Mouse (Mus musculus) lung, embryonic 15.5 days (tissue): Measurements from ENCODE around the gene Eloa. TPM values are rescaled to one million over a fixed set of nuclear protein-coding genes. Genes with fewer than 3 reads are reported as not detected.

Source experiments
- ATAC-seq: fragments of 200-750 bp; cut with Nextera tagmentation; 2 replicates; pipeline ENCODE4 v1.8.0; 2017; ENCODE audit warnings: moderate number of reproducible peaks, borderline replicate concordance; ENCODE audit not compliant: low FRiP score, low TSS enrichment; ENCODE audit errors: extremely low read depth
- H3K27ac ChIP-seq: fragments of 300-500 bp; sonication (generic); 2 replicates; pipeline ENCODE4 v1.5.1; 2015; ENCODE audit warnings: moderate library complexity, mild to moderate bottlenecking, inconsistent platforms
- H3K27me3 ChIP-seq: fragments of 300-500 bp; sonication (generic); 2 replicates; pipeline ENCODE4 v1.6.1; 2015; ENCODE audit warnings: inconsistent platforms
- H3K36me3 ChIP-seq: fragments of 300-500 bp; sonication (generic); 2 replicates; pipeline ENCODE4 v1.6.1; 2015; ENCODE audit warnings: inconsistent platforms
- H3K4me1 ChIP-seq: fragments of 300-500 bp; sonication (generic); 2 replicates; pipeline ENCODE4 v1.6.1; 2015; ENCODE audit warnings: inconsistent platforms
- H3K4me2 ChIP-seq: fragments of 300-500 bp; sonication (generic); 2 replicates; pipeline ENCODE4 v1.6.1; 2015; ENCODE audit warnings: inconsistent platforms, mild to moderate bottlenecking, moderate library complexity
- H3K4me3 ChIP-seq: fragments of 300-500 bp; sonication (generic); 2 replicates; pipeline ENCODE4 v1.5.1; 2015; ENCODE audit warnings: mild to moderate bottlenecking, inconsistent platforms
- H3K9ac ChIP-seq: fragments of 300-500 bp; sonication (generic); 2 replicates; pipeline ENCODE4 v1.6.1; 2015; ENCODE audit warnings: inconsistent platforms
- H3K9me3 ChIP-seq: fragments of 300-500 bp; sonication (generic); 2 replicates; pipeline ENCODE4 v1.6.1; 2016; ENCODE audit warnings: inconsistent platforms
- WGBS: fragments of 180-500 bp; shearing (Covaris S2); methylation state at CpG from one replicate; pipeline ENCODE4 v1.1.7; 2015; 5-methylcytosine and 5-hydroxymethylcytosine counted together
- polyA plus RNA-seq: library from polyadenylated mRNA; unstranded; fragments of >200 nt; fragmentation: Nextera tagmentation; extraction: Ambion mirVana; gene quantifications from 2 replicates; pipeline ENCODE4 v1.2.1, GENCODE M21; 2015

Gene Eloa
- polyA plus RNA-seq, 1 experiment from 2014 or later: 38.3 TPM

DNA sequence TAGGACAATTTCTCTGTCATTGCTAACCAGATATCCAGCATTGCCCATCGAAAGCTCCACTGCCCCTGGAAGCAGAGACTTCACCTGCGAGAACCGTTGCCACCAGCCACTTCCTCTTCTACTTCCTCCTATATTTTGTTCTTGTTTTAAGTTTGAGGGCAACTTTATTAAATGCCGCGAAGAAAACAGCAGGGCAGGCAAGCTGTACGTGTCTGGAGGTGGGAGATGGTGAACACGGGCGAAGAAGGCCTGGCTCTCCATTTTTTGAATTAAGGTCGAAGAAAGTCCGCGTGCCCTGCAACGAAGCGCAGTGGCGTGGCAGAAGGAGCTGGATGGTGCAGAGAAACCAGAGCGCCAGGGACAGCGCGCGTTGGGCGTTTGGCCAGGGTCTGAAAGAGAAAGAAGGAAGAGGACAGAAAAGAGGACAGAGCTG is 6.6 kb upstream of the Eloa start:
- H3K4me2 ChIP-seq: no peak overlapping the region
- H3K4me1 ChIP-seq: no peaks in the 10 kb centered on the region; the same call in 1 of the 2 replicates
- H3K27ac ChIP-seq: no peak overlapping the region
- no peaks in the 10 kb centered on the region for H3K36me3 ChIP-seq
- ATAC-seq: no peak
- 85% methylated on average over 19 of the region's 19 CpGs for WGBS
- no peaks in the 10 kb centered on the region for H3K27me3 ChIP-seq
- no peaks in the 10 kb centered on the region for H3K9me3 ChIP-seq
- H3K4me3 ChIP-seq: no peak overlapping the region
- no peak overlapping the region for H3K9ac ChIP-seq

DNA sequence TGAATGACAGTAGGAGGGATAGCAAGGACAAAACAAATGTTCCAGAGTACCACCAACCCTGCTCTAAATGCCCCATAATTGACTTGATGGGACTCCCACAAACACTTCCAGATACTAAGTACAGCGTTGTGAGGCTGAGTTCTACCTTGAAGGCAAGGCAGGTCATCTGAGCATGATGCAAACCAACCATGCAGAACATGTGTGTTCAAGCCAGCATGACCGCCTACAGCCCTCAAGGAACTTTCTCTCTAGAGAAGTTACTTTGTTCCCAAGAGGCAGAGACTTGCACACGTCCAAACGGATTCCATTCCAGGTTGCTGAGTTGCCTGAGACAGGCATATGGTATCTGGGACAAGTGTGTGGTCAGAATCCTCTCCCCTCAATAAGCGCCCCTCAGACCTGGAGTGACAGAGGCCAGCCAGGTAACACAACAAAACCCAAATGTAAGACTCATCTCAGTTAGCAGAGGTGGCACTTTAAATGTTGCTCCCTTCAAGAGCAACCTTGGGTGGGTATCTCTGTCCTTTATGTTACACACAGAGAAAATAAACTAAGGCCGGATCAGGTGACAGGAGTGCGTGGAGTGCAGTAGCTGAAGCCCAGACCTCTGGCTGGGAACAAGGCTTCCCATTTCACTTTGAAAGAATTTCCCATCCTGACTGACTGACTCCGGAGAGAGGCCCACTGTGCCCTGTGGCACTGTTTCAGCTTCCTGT is 6.0 kb upstream of the Eloa start:
- no peaks in the 10 kb centered on the region for H3K9me3 ChIP-seq
- no peak overlapping the region for H3K4me3 ChIP-seq
- WGBS: 68% methylated on average over 8 of the region's 8 CpGs
- no peaks in the 10 kb centered on the region; the same call in 1 of the 2 replicates for H3K4me1 ChIP-seq
- no peaks in the 10 kb centered on the region for H3K36me3 ChIP-seq
- H3K27me3 ChIP-seq: no peaks in the 10 kb centered on the region
- ATAC-seq: no peak
- H3K9ac ChIP-seq: no peak overlapping the region
- no peak overlapping the region for H3K27ac ChIP-seq
- H3K4me2 ChIP-seq: no peak overlapping the region

DNA sequence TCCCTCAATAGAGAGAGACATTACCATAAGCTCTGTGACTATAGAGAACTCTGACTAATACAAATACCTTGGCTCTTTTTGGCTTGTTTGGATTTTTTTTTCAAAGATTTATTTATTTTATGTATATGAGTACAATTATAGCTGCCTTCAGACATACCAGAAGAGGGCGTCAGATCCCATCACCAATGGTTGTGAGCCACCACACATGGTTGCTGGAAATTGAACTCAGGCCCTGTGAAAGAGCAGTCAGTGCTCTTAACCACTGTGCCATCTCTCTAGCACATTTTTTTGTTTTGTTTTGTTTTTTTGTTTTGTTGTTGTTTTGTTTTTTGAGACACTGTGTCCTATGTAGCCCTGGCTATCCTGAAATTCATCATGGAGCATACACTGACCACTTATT is 3.8 kb upstream of the Eloa start:
- ATAC-seq: no peak
- H3K27ac ChIP-seq: no peak overlapping the region
- H3K27me3 ChIP-seq: no peaks in the 10 kb centered on the region
- no peak overlapping the region for H3K9ac ChIP-seq
- no peak overlapping the region for H3K4me2 ChIP-seq
- H3K4me3 ChIP-seq: no peak overlapping the region
- WGBS: 74% methylated on average over 1 of the region's 1 CpGs
- H3K9me3 ChIP-seq: no peaks in the 10 kb centered on the region
- peaks cover 4% of the 10 kb centered on the region; the same call in 1 of the 2 replicates for H3K4me1 ChIP-seq
- no peaks in the 10 kb centered on the region for H3K36me3 ChIP-seq

DNA sequence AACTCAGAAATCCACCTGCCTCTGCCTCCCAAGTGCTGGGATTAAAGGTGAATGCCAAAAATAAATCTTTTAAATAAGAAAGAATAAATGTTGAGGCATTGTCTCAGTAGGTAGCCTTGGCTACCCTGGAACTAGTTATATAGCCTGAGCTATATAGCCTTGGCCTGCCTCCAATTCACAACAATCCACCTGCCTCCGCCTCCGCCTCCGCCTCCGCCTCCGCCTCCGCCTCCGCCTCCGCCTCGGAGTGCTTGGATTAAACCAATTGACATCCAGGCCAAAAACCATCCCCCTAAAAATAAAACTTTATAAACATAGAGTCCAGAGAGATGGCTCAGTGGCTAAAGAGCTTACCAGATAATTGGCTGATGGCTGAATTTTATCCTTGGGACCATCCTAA is 1.4 kb upstream of the Eloa start:
- Histone ChIP-seq H3K4me3 (no peak overlapping the region), H3K4me2 (no peak overlapping the region), H3K27ac (no peak overlapping the region), H3K36me3 (no peaks in the 10 kb centered on the region), H3K4me1 (peaks cover 14% of the 10 kb centered on the region), H3K9ac (no peak overlapping the region), H3K27me3 (no peaks in the 10 kb centered on the region), H3K9me3 (no peaks in the 10 kb centered on the region)
- WGBS: 92% methylated on average over 9 of the region's 9 CpGs
- no peak for ATAC-seq

DNA sequence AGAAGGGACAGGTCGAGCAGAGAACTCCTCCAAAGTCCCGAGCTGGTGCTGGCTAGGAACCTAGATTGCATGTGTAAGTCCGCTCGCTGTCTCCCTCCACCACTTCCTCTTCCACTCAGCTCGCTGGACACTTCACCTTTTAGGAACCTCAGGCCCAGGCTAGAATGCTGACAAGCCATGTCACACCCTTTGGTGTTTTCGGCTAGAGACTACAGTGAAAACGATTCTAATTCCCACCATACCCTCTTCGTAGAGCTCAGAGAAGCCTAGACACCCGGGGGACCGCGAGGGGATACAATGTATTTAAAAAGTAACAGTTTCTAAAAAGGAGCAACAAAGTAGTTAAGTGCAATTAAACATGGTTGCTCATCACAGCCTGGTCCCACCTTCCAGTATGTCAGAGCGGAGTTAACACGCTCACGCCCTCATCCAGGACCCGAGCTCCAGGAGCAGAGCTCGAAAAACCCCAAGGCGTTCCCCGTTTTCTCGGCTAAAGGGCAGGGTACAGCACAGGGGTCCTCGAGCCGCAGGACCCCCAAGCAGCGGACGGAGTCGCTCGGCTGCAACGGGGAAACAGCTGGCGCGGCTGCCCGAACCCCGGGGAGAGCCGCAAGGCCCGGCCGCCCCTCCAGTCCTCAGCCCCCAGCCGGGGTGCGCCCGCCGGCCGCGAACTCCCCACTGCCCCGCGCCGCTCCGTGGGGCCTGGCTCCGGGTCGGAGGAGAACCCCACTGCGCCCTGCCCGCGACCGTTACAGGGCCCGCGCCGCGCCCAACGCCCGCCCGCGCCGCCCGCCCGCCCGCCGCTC is 617 bp downstream of the Eloa start:
- Histone ChIP-seq H3K9me3 (no peaks in the 10 kb centered on the region), H3K36me3 (no peaks in the 10 kb centered on the region), H3K9ac (peak overlapping the region; percentile 98), H3K4me1 (peaks cover 14% of the 10 kb centered on the region), H3K4me3 (peak overlapping the region; percentile 93), H3K4me2 (peak overlapping the region; percentile 73), H3K27ac (peak overlapping the region; percentile 71), H3K27me3 (no peaks in the 10 kb centered on the region)
- ATAC-seq: peak; percentile 80
- under 1% methylated on average over 60 of the region's 62 CpGs for WGBS

GRCm38 (mm10) chr4:136016059-136016602 is 5.4 kb downstream of the Eloa start:
- ATAC-seq: no peak
- Histone ChIP-seq H3K4me2 (no peak overlapping the region), H3K27ac (no peak overlapping the region), H3K9me3 (no peaks in the 10 kb centered on the region), H3K36me3 (peaks cover 28% of the 10 kb centered on the region), H3K9ac (no peak overlapping the region), H3K27me3 (no peaks in the 10 kb centered on the region), H3K4me3 (no peak overlapping the region), H3K4me1 (peaks cover 14% of the 10 kb centered on the region)
- WGBS: 66% methylated on average over 3 of the region's 3 CpGs

DNA sequence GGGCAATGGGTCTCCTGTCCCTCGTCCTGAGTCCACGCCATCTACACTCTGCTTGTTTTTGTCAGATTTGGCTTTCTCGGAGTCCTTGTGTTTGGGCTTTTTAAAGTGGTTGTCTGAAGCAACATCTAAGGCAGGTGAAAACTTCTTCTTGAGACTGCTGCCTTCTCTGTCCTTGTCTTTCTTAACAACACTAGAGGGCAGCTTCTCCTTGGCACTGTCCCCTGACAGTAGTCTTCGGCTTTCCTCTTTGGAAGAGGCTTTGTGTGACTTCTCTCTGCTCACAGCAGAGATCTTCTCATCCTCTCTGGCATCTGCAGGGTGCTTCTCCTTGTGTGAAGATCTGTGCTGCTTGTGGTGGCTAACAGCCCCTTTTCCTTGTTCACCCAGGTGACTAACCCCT is 11.0 kb downstream of the Eloa start:
- no peaks in the 10 kb centered on the region for H3K9me3 ChIP-seq
- no peaks in the 10 kb centered on the region for H3K27me3 ChIP-seq
- H3K4me2 ChIP-seq: no peak overlapping the region
- H3K4me1 ChIP-seq: no peaks in the 10 kb centered on the region
- WGBS: 88% methylated on average over 4 of the region's 4 CpGs
- peaks cover 77% of the 10 kb centered on the region for H3K36me3 ChIP-seq
- no peak overlapping the region for H3K9ac ChIP-seq
- no peak overlapping the region for H3K27ac ChIP-seq
- H3K4me3 ChIP-seq: no peak overlapping the region
- ATAC-seq: no peak

GRCm38 (mm10) chr4:136008782-136009447 is 12.6 kb downstream of the Eloa start:
- Histone ChIP-seq H3K4me1 (no peaks in the 10 kb centered on the region), H3K9ac (no peak overlapping the region), H3K4me3 (no peak overlapping the region), H3K36me3 (peaks cover 91% of the 10 kb centered on the region), H3K27ac (no peak overlapping the region), H3K27me3 (no peaks in the 10 kb centered on the region), H3K4me2 (no peak overlapping the region), H3K9me3 (no peaks in the 10 kb centered on the region)
- no peak for ATAC-seq
- 81% methylated on average over 8 of the region's 8 CpGs for WGBS

GRCm38 (mm10) chr4:136006821-136007220 is 14.7 kb downstream of the Eloa start:
- Histone ChIP-seq H3K9ac (no peak overlapping the region), H3K4me1 (no peaks in the 10 kb centered on the region), H3K4me3 (no peak overlapping the region), H3K9me3 (no peaks in the 10 kb centered on the region), H3K27me3 (no peaks in the 10 kb centered on the region), H3K27ac (no peak overlapping the region), H3K36me3 (peaks cover 92% of the 10 kb centered on the region), H3K4me2 (no peak overlapping the region)
- no peak for ATAC-seq
- WGBS: 81% methylated on average over 3 of the region's 3 CpGs

DNA sequence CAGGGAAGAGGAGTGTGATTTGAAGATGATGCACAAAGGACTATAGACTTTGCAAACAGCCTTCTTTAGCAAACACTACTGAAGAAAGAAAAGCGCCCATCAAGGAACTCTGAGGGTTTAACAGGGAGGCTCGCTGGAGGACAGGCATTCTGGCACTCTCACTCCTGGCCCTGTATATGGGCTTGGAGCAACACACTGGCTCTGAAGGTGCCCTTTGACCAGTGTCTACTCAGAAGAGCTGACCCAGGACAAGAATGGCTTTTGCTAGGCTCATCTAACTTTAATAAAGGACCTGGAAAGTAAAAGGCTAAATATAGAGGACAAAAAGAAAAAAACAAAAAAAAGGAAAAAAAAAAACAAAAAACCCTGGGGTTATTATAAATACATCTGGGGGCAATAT is 16.6 kb downstream of the Eloa start:
- H3K9ac ChIP-seq: no peak overlapping the region
- no peaks in the 10 kb centered on the region for H3K4me1 ChIP-seq
- no peaks in the 10 kb centered on the region for H3K9me3 ChIP-seq
- H3K4me2 ChIP-seq: no peak overlapping the region
- H3K27ac ChIP-seq: no peak overlapping the region
- ATAC-seq: no peak
- no peaks in the 10 kb centered on the region for H3K27me3 ChIP-seq
- peaks cover 76% of the 10 kb centered on the region for H3K36me3 ChIP-seq
- no peak overlapping the region for H3K4me3 ChIP-seq
- 91% methylated on average over 2 of the region's 2 CpGs for WGBS

DNA sequence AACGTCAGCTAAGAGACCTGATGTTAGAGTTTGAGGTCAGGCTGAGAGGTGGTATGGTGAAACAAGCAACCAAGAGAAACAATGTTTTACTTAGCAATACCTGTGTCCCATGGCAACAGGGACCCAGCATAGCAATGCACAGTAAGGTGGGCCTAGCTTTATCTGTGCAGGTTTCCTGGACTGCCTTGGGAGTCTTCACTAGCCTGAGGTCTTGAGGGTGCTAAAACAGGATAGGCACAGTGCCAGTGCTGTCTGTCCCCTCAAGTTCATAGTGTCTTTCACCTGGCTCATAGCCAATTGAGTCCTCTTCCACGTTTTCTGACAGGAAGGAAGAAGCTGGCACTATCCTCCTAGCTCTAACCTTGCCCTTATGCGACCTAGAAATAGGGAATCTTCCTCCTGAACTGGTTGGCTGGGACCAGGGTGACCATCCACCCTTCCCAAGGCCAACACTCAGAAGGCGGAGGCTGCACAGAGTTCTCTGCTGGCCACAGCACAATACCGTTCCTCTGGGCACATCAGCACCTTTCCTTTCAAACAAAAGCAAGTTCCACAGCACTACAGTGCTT is 17.4 kb downstream of the Eloa start:
- Histone ChIP-seq H3K4me1 (no peaks in the 10 kb centered on the region), H3K36me3 (peaks cover 69% of the 10 kb centered on the region), H3K27ac (no peak overlapping the region), H3K4me2 (no peak overlapping the region), H3K9me3 (no peaks in the 10 kb centered on the region), H3K27me3 (no peaks in the 10 kb centered on the region), H3K9ac (no peak overlapping the region), H3K4me3 (no peak overlapping the region)
- ATAC-seq: no peak
- 76% methylated on average over 5 of the region's 5 CpGs for WGBS
